Mouse (Mus musculus) testis, adult 2 months (tissue): ENCODE results near the gene Pigp.

Source experiments
- CTCF ChIP-seq: fragments of 200-500 bp; IDR thresholded peaks from 2 replicates; pipeline ENCODE4 v1.5.1; 2012; ENCODE audit warnings: low read depth, mild to moderate bottlenecking, inconsistent platforms, low read length, moderate library complexity; ENCODE audit not compliant: control insufficient read depth, insufficient read depth, insufficient replicate concordance
- POLR2A ChIP-seq: fragments of 200-500 bp; IDR thresholded peaks from 2 replicates; pipeline ENCODE4 v1.6.1; 2012; ENCODE audit warnings: low read depth, mild to moderate bottlenecking, inconsistent platforms, low read length, moderate library complexity; ENCODE audit not compliant: control insufficient read depth

GRCm38 (mm10) chr16:94350287-94350677, 21.4 kb downstream of the Pigp start:
- no peak for TF ChIP-seq POLR2A
- TF ChIP-seq CTCF, result no peak
